Mouse (Mus musculus): ENCODE measurements around the gene Arl6ip5.

Arl6ip5 gene

DNA sequence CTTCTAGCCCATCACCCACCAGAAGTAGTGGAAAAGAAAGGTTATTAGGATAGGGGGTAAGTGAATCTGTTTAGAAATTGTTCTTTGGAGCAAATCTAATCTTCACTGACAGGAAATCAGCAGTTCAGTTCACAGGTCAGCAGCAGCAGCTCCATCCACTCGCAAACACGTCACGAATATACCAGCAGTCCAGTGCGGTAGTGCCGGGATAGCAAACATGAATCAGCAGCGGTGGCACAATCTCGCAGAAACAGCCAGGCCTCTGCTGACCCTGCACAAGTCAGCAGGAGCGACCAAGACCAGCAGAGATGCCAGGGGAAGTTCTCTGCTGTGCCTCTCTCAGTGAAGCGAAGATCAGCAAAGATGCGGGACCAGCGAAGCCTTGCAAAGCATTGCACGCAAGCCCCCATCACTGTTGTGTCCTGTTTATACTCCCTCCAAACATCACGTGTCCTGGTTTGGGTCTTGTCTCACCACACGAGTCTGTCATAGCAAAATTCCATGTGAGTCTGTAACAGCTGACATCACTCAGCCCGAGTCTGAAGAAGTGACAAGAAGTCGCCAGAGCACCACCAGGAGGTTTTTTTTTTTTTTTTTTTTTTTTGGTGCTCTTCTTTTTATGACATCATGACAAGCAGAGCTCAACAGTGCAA is 62.7 kb downstream of the Arl6ip5 start:
- DNase-seq (ENCODE audit: low spot score in 2 of 2) = no peak

DNA sequence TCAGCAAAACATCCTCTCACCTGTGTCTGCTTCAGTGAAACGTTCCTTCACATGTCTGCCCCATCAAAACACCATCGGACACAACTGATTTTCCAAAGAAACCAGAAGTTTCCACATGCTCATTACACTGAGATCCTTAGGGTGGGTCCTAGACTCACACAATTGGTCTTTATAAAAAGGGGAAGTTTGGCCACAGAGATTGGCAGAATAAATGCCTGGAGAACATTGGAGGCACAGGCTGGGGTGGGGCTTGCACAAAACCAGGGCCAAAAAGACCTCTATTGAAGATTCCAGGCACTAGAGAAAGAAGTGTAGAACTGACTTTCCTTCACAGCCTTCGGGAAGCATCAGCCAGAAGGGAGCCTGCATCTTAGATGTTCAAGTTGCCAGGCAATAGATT is 63.3 kb downstream of the Arl6ip5 start:
- no peak for DNase-seq (ENCODE audit: low spot score in 2 of 2)

DNA sequence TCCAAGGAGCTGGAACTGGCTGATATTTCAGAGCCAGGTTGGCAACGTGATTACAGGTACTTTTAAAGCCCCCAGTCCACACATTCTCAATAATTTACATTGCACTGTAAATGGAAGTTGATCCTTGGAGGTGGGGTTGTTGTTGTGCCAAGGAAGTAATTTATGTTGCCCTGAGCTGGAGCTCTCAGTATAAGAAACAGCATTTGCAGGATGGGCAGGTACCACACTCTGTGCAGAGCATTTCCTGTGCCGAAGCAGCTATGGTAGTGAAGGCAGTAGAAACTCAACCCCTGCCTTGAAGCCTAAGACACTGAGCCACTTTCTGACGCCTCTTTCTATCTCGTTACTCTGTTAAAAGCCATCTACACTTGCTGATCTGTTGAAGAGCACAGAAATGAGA is 65.3 kb downstream of the Arl6ip5 start:
- DNase-seq (ENCODE audit: low spot score in 2 of 2) = no peak

DNA sequence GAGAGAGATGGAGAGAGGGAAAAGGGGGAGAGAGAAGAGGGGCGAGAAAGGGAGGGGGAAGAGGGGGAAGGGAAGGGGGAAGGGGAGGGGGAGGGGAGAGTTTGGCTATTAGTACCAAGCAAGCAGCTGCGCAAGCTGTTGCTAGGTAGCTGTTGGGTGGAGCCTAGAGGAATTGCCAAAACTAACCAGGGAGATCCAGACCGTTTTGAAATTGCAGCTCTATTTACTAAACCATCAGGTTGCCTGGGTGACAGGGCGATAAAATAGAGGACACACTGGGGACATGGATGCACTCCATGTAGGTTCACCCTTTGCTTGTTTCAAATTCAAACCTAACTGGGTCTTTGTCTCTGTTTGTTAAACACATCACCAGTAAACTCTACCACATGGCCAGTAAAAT is 65.9 kb downstream of the Arl6ip5 start:
- no peak for DNase-seq (ENCODE audit: low spot score in 2 of 2)

DNA sequence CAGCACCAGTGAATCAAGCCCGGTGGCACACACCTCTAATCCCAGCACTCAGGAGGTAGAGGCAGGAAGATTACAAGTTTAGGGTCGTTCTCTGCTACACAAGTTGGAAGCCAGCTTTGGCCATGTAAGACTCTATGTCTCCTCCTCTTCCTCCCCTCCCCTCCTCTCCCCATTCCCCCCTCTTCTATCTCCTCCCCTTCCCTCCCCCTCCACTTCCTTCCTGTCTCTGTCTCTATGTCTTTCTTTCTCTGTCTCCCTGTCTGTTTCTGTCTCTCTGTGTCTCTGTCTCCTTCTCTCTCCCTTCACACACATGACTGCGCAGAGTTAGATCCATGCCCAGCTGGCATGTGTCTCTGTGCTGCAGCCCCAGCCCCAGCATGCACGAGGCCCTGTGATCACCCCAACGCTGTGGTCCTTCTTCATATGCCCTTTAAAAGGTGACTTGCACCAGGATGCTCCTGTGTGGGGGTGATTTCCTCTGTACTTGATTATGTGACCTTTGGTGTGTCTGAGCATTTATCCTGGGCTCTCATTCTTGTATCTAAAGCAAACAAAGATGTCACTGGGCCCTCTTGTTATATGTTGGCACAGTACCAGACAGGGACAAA is 66.5 kb downstream of the Arl6ip5 start:
- no peak for DNase-seq (ENCODE audit: low spot score in 2 of 2)

DNA sequence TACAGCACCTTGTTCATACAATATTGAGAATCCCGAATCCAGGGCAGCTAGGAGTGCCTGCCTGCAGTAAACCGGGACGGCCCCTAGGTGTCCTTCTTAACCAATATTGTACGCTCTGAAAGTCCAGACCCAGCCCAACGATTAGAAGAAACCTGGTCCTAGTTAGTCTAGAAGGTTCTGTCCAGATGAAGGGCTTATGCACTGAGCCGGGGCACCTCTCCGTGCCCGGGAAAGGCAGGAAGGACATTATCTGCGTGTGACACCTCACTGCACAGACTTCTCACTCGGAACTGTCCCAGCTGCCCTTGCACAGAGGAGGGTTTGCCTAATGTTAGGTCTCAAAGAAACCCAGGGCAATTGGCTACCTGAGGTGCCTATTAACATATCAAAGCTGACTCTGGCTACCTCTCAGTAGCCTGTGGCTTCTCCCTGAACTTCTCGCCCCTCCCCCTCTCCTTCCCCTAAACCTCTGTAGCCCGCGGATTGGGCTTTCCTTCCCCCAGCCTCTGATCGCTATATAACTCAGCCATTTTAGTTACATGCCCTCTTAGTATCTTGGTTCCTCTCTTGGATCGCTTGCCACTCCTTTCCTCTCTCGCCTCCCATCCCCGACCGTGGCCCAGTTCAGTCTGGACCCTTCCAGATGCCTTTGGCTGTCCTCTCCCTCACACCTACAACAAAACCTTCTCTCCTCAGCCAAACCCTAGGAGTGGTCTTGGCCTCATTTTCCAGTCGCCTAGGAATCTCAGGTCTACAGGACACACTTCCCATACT is 67.7 kb downstream of the Arl6ip5 start:
- DNase-seq (ENCODE audit: low spot score in 2 of 2) = peak; percentile 14 to 86

DNA sequence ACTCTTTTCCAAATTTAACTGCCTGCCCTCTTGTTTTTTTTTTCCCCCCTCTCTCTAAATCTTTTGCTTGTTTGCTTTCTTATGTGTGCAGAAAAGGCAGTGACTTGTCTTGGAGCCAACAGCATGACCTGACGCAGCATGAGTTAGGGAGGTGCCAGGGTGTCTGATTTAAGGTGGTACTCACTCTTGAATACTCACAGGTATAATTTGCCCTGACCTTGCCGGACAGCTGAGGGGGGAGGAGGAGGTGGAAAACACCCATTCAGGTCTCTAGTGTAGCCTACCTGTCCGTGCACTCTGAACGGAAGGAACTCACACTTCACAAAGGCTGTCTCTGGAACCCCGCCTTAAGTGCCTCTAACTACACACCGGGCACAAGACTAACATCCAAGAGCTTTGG is 68.4 kb downstream of the Arl6ip5 start:
- no peak for DNase-seq (ENCODE audit: low spot score in 2 of 2)
